ENCODE assay signal across 14 mouse cellular contexts in genomic region chr9:75236416-75237308, GRCm38 (mm10). TPM values are rescaled to one million over a fixed set of nuclear protein-coding genes. Genes with fewer than 3 reads are reported as not detected.
DNase-seq lines count a peak whose midpoint lies in the region; ATAC-seq and TF ChIP-seq lines count a peak whose summit lies in the region.
"Had no signal": no experiment of that assay in that cellular context is flagged by ENCODE, and none has a peak within 500 bp of the region (broad histone marks: within the 10 kb centered on the region; RNA-seq: fewer than 3 reads in every experiment).

No protein-coding gene starts in this region.

- no peak for TF ChIP-seq CTCF in CH12.LX (conservative IDR thresholded peaks at IDR 0.05 in 1 of 2, IDR thresholded peaks at IDR 0.05 in 1 of 2; ENCODE audit: low read depth in 2 of 2, low read length in 2 of 2)
- no peak for TF ChIP-seq CTCF in intestine, postnatal 0 days (IDR thresholded peaks at IDR 0.05; ENCODE audit: low read depth)

- no peak overlapping the region for H3K4me3 ChIP-seq in CH12.LX (replicated peaks in 1 of 3; ENCODE audit: low read depth in 2 of 3, low read length in 2 of 3, poor library complexity in 1 of 3)
- H3K4me3 ChIP-seq in intestine, postnatal 0 days (ENCODE audit: low read depth, low read length), result no peak overlapping the region
- H3K4me3 ChIP-seq: embryonic facial prominence, embryonic 13.5 days; kidney, embryonic 15.5 days had no signal

- H3K9ac ChIP-seq in CH12.LX (ENCODE audit: insufficient read depth, low read depth), result no peak overlapping the region
- H3K9ac ChIP-seq in intestine, postnatal 0 days (ENCODE audit: low read depth, low read length), result no peak overlapping the region
- H3K9ac ChIP-seq: embryonic facial prominence, embryonic 13.5 days; kidney, embryonic 15.5 days had no signal

- peak; percentile 48; the same call in 1 of the 2 replicates for ATAC-seq in intestine, postnatal 0 days

- DNase-seq in gastrocnemius, postnatal 25 days, result peak; percentile 28
- DNase-seq in gastrocnemius, postnatal 36 days, result no peak
- no peak for DNase-seq in CH12.LX (ENCODE audit: extremely low read depth)
- peak; percentile 52 for DNase-seq in lung, postnatal 14 days
- DNase-seq in ovary, postnatal 36 days (ENCODE audit: low spot score), result no peak
- DNase-seq in thymus, postnatal 25 days, result no peak
- no peak for DNase-seq in left cerebral cortex, adult 9 months (ENCODE audit: low spot score in 2 of 2)
- DNase-seq: cerebellum, adult 11 months; left cerebral cortex, postnatal 4 days; midbrain, embryonic 14.5 days; thymus, adult 2 months had no signal

- no peak overlapping the region for H3K27ac ChIP-seq in CH12.LX (ENCODE audit: insufficient read depth, low read depth)
- H3K27ac ChIP-seq in intestine, postnatal 0 days (ENCODE audit: low read depth, low read length), result peak overlapping the region; percentile 11; the same call in 1 of the 2 replicates
- H3K27ac ChIP-seq: embryonic facial prominence, embryonic 13.5 days; kidney, embryonic 15.5 days had no signal

- dilution Hi-C loops in CH12.LX (cut with MboI; ENCODE audit: extremely low pct_ligation_motif_present, extremely low pct_unique_long_range_greater_than_20kb, low sequenced_read_pairs), result no loop called here

- no peaks in the 10 kb centered on the region for H3K27me3 ChIP-seq in CH12.LX (replicated peaks)
- no peaks in the 10 kb centered on the region for H3K27me3 ChIP-seq in intestine, postnatal 0 days (replicated peaks; ENCODE audit: control insufficient read depth, insufficient read depth, low read length)

- H3K4me1 ChIP-seq in CH12.LX (ENCODE audit: control insufficient read depth in 1 of 2, insufficient read depth in 2 of 2), result no peaks in the 10 kb centered on the region
- H3K4me1 ChIP-seq in intestine, postnatal 0 days (replicated peaks; ENCODE audit: control insufficient read depth, insufficient read depth, low read length), result no peaks in the 10 kb centered on the region

- TF ChIP-seq RAD21 in CH12.LX (IDR thresholded peaks at IDR 0.05; ENCODE audit: low read depth, low read length), result no peak

- intact Hi-C loops in gastrocnemius, postnatal 36 days (cut with DNase I), result no loop called here

- H3K4me2 ChIP-seq in CH12.LX (ENCODE audit: insufficient read depth, low read depth, poor library complexity, severe bottlenecking), result no peak overlapping the region
- no peak overlapping the region for H3K4me2 ChIP-seq in intestine, postnatal 0 days (replicated peaks; ENCODE audit: low read depth)
- H3K4me2 ChIP-seq: embryonic facial prominence, embryonic 13.5 days; kidney, embryonic 15.5 days had no signal

- TF ChIP-seq POLR2A in CH12.LX (IDR thresholded peaks at IDR 0.05; ENCODE audit: low read depth, low read length), result no peak

- peaks cover 2% of the 10 kb centered on the region for H3K9me3 ChIP-seq in CH12.LX (replicated peaks; ENCODE audit: low read length)
- no peaks in the 10 kb centered on the region for H3K9me3 ChIP-seq in intestine, postnatal 0 days (ENCODE audit: control insufficient read depth)
- H3K9me3 ChIP-seq: embryonic facial prominence, embryonic 13.5 days; kidney, embryonic 15.5 days had no signal

- WGBS in intestine, postnatal 0 days, result 66% methylated on average over 12 of the region's 12 CpGs

- H3K36me3 ChIP-seq in CH12.LX (replicated peaks in 1 of 2; ENCODE audit: control insufficient read depth in 1 of 2, insufficient read depth in 1 of 2, low read length in 1 of 2), result no peaks in the 10 kb centered on the region
- no peaks in the 10 kb centered on the region for H3K36me3 ChIP-seq in intestine, postnatal 0 days (ENCODE audit: control insufficient read depth, insufficient read depth)
- H3K36me3 ChIP-seq: embryonic facial prominence, embryonic 13.5 days; kidney, embryonic 15.5 days had no signal

- no peaks in the 10 kb centered on the region for H3K79me2 ChIP-seq in CH12.LX (replicated peaks; ENCODE audit: control insufficient read depth, extremely low read depth, insufficient read depth, poor library complexity, severe bottlenecking)

- in situ Hi-C loops in CH12.LX (cut with MboI; ENCODE audit: low pct_ligation_motif_present, low pct_unique_long_range_greater_than_20kb, low sequenced_read_pairs), result no loop called here

- no peak for TF ChIP-seq EP300 in CH12.LX (IDR thresholded peaks at IDR 0.05; ENCODE audit: low read length)

TF ChIP-seq in CH12.LX, 34 proteins besides CTCF, POLR2A, EP300 and RAD21:
- TF ChIP-seq USF1 (IDR thresholded peaks at IDR 0.05; ENCODE audit: low read depth, low read length) (no peak), ETS1 (conservative IDR thresholded peaks at IDR 0.05; ENCODE audit: low read depth, low read length) (no peak), MAX (IDR thresholded peaks at IDR 0.05; ENCODE audit: low read length) (no peak), MYC (IDR thresholded peaks at IDR 0.05; ENCODE audit: low read depth, low read length) (no peak), BHLHE40 (IDR thresholded peaks at IDR 0.05; ENCODE audit: low read depth, low read length) (peak; percentile 35; the same call in 1 of the 2 replicates), ZMIZ1 (IDR thresholded peaks at IDR 0.05; ENCODE audit: low read depth, low read length) (no peak)

RNA-seq across cellular contexts. Expression of gene Myo5c, which starts 4.8 kb away (rescaled TPM):
- total RNA-seq in gastrocnemius, postnatal 25 days (2021), result 1 to 10 TPM; 6.7 to 7.6 TPM
- 1 to 10 TPM; 7.3 to 9.9 TPM for total RNA-seq in gastrocnemius, postnatal 36 days (2021)
- total RNA-seq in CH12.LX (2012; rRNA removed) (1.6 and 4.4 TPM in 2 replicates), CH12.LX (2014; rRNA removed) (3.7 and 3.8 TPM in 2 replicates)
- polyA plus RNA-seq in CH12.LX (2012; ENCODE audit: insufficient read length, low read depth), result 4.7 and 5.2 TPM in 2 replicates
- polyA plus RNA-seq in intestine, postnatal 0 days (2015; fragmentation: Nextera tagmentation; extraction: Ambion mirVana), result 1.5 and 1.9 TPM in 2 replicates

Comparison
In these comparisons a context has a peak if more than half of its experiments do, and no peak if none do; other contexts are left out.
1. DNase-seq: peak in gastrocnemius, postnatal 25 days (single experiment) and lung, postnatal 14 days (single experiment); none in gastrocnemius, postnatal 36 days (0 of 2), CH12.LX (single experiment), ovary, postnatal 36 days (single experiment), thymus, postnatal 25 days (single experiment) and left cerebral cortex, adult 9 months (0 of 2).